Mouse (Mus musculus) cerebellum, postnatal 4 days (tissue): Measurements from ENCODE around the gene Gm7030.
"Not testable (repeated sequence)": the region's sequence is repeated elsewhere in the genome, so short reads cannot be mapped to it uniquely, and the experiment has no call there.

Experiments used
- DNase-seq, 2 experiments: peaks; one replicate each; pipeline ENCODE4 v3.0.0; 2022; ENCODE audit warnings: low spot score in 2 of 2, mixed read lengths in 1 of 2

The Gm7030 gene

GRCm38 (mm10) chr17:36128968-36129817, at the start of gene Gm7030:
Gene Gm7030, minus strand, starts transcription at chr17:36129425.
- DNase-seq = not testable (repeated sequence)

GRCm38 (mm10) chr17:36178938-36179337, 49.7 kb upstream of the Gm7030 start:
- DNase-seq = not testable (repeated sequence)

- not testable (repeated sequence) for DNase-seq
Observed at GRCm38 (mm10) chr17:36176132-36176531, 46.9 kb upstream of the Gm7030 start.

- DNase-seq = no peak
Observed at GRCm38 (mm10) chr17:36170287-36170814, 41.1 kb upstream of the Gm7030 start.

GRCm38 (mm10) chr17:36169753-36170152, 40.5 kb upstream of the Gm7030 start:
- DNase-seq = no peak

GRCm38 (mm10) chr17:36169094-36169493, 39.9 kb upstream of the Gm7030 start:
- not testable (repeated sequence) for DNase-seq

- DNase-seq = no peak
Observed at GRCm38 (mm10) chr17:36168039-36168652, 38.9 kb upstream of the Gm7030 start, which contains the start of gene Gm8909. Gene Gm8909, minus strand, starts transcription at chr17:36168537.

GRCm38 (mm10) chr17:36167306-36168038, 38.2 kb upstream of the Gm7030 start:
- no peak for DNase-seq

- DNase-seq = not testable (repeated sequence)
Observed at GRCm38 (mm10) chr17:36166901-36167300, 37.7 kb upstream of the Gm7030 start.

- DNase-seq = no peak
Observed at GRCm38 (mm10) chr17:36161129-36162051, 32.2 kb upstream of the Gm7030 start.

GRCm38 (mm10) chr17:36158264-36158663, 29.0 kb upstream of the Gm7030 start:
- not testable (repeated sequence) for DNase-seq

- not testable (repeated sequence) for DNase-seq
Observed at GRCm38 (mm10) chr17:36157782-36158181, 28.6 kb upstream of the Gm7030 start.

GRCm38 (mm10) chr17:36154271-36155149, 25.3 kb upstream of the Gm7030 start:
- DNase-seq = no peak

- DNase-seq = not testable (repeated sequence)
Observed at GRCm38 (mm10) chr17:36151200-36151599, 22.0 kb upstream of the Gm7030 start.

GRCm38 (mm10) chr17:36148468-36148867, 19.2 kb upstream of the Gm7030 start:
- DNase-seq = not testable (repeated sequence)

- not testable (repeated sequence) for DNase-seq
Observed at GRCm38 (mm10) chr17:36146937-36147336, 17.7 kb upstream of the Gm7030 start.

GRCm38 (mm10) chr17:36145861-36146156, 16.6 kb upstream of the Gm7030 start:
- DNase-seq = not testable (repeated sequence)

- no peak for DNase-seq
Observed at GRCm38 (mm10) chr17:36145111-36145860, 16.1 kb upstream of the Gm7030 start.

GRCm38 (mm10) chr17:36136299-36136848, 7.1 kb upstream of the Gm7030 start:
- not testable (repeated sequence) for DNase-seq
